Mouse (Mus musculus) small intestine, adult 2 months (tissue): ENCODE results near the gene Mier2. TPM values are rescaled to one million over a fixed set of nuclear protein-coding genes. Genes with fewer than 3 reads are reported as not detected.

ENCODE experiments used
- H3K27ac ChIP-seq: fragments of 200-500 bp; 2 replicates; pipeline ENCODE4 v1.5.1; 2012; ENCODE audit warnings: low read depth, low read length, control low read depth, inconsistent platforms; ENCODE audit not compliant: insufficient read depth
- H3K27me3 ChIP-seq: fragments of 200-500 bp; 2 replicates; pipeline ENCODE4 v1.6.1; 2012; ENCODE audit warnings: mild to moderate bottlenecking, moderate library complexity, low read length, inconsistent platforms; ENCODE audit not compliant: control insufficient read depth, insufficient read depth
- H3K36me3 ChIP-seq: fragments of 200-500 bp; 2 replicates; pipeline ENCODE4 v1.6.1; 2012; ENCODE audit warnings: mild to moderate bottlenecking, low read length, control low read depth, inconsistent platforms; ENCODE audit not compliant: control insufficient read depth, insufficient read depth
- H3K4me1 ChIP-seq: fragments of 200-500 bp; 2 replicates; pipeline ENCODE4 v1.6.1; 2012; ENCODE audit warnings: low read length, inconsistent platforms, mixed read lengths; ENCODE audit not compliant: control insufficient read depth, insufficient read depth, insufficient read length
- H3K4me3 ChIP-seq: fragments of 200-500 bp; 2 replicates; pipeline ENCODE4 v1.5.1; 2012; ENCODE audit warnings: low read depth, mild to moderate bottlenecking, control low read depth, inconsistent platforms, low read length, moderate library complexity
- CTCF ChIP-seq: fragments of 200-500 bp; IDR thresholded peaks from 2 replicates; pipeline ENCODE4 v1.5.1; 2012; ENCODE audit warnings: low read depth, mild to moderate bottlenecking, control low read depth, inconsistent platforms, low read length, moderate library complexity, mixed read lengths; ENCODE audit not compliant: insufficient replicate concordance, insufficient read length; ENCODE audit errors: extremely low read depth
- POLR2A ChIP-seq: fragments of 200-500 bp; IDR thresholded peaks from 2 replicates; pipeline ENCODE4 v1.6.1; 2012; ENCODE audit warnings: low read depth, mild to moderate bottlenecking, control low read depth, inconsistent platforms, low read length, moderate library complexity
- WGBS: fragments of 180-500 bp; shearing (Covaris S2); methylation state at CpG from one replicate; pipeline ENCODE4 v1.1.7; 2018; 5-methylcytosine and 5-hydroxymethylcytosine counted together
- polyA plus RNA-seq: library from polyadenylated mRNA; depleted of rRNA; stranded (reverse); fragments of >200 nt; gene quantifications from 2 replicates; pipeline ENCODE4 v1.2.3, GENCODE M21; 2012

Gene Mier2
- polyA plus RNA-seq, 1 experiment = 89.9 TPM

GRCm38 (mm10) chr10:79547148-79547675 is 7.8 kb downstream of the Mier2 start:
- Histone ChIP-seq H3K27ac (no peak overlapping the region), H3K36me3 (peaks cover 47% of the 10 kb centered on the region), H3K27me3 (no peaks in the 10 kb centered on the region), H3K4me1 (peaks cover 18% of the 10 kb centered on the region), H3K4me3 (no peak overlapping the region)
- no peak for TF ChIP-seq CTCF
- no peak for TF ChIP-seq POLR2A
- 79% methylated on average over 5 of the region's 5 CpGs for WGBS

DNA sequence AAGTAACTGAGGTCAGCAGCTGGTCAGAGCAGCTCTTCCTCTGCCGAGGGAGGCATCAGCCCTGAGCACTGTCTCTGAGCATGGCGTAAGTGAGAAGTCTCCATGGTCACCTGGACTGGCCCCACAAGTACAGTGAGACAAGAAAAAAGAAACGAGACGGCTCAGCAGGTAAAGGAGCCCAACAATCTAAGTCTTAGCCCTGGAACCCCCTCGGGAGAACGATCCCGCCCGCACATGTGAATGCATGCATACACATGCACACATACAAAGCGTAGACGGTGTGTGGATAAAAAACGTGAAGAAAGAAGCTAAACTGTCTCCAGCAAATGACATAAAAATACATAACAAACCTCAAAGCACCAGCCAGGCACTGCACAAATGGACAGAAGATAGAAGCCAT is 8.5 kb downstream of the Mier2 start:
- WGBS = 91% methylated on average over 11 of the region's 11 CpGs
- TF ChIP-seq POLR2A (no peak), CTCF (no peak)
- peaks cover 52% of the 10 kb centered on the region for H3K36me3 ChIP-seq
- H3K27ac ChIP-seq = no peak overlapping the region
- peaks cover 18% of the 10 kb centered on the region for H3K4me1 ChIP-seq
- no peaks in the 10 kb centered on the region for H3K27me3 ChIP-seq
- no peak overlapping the region for H3K4me3 ChIP-seq

- peaks cover 57% of the 10 kb centered on the region for H3K36me3 ChIP-seq
- no peak overlapping the region for H3K27ac ChIP-seq
- H3K4me1 ChIP-seq = peaks cover 18% of the 10 kb centered on the region
- 92% methylated on average over 12 of the region's 12 CpGs for WGBS
- no peaks in the 10 kb centered on the region for H3K27me3 ChIP-seq
- no peak for TF ChIP-seq CTCF
- no peak for TF ChIP-seq POLR2A
- H3K4me3 ChIP-seq = no peak overlapping the region
These were observed 9.1 kb downstream of the Mier2 start for GRCm38 (mm10) chr10:79545891-79546290.

DNA sequence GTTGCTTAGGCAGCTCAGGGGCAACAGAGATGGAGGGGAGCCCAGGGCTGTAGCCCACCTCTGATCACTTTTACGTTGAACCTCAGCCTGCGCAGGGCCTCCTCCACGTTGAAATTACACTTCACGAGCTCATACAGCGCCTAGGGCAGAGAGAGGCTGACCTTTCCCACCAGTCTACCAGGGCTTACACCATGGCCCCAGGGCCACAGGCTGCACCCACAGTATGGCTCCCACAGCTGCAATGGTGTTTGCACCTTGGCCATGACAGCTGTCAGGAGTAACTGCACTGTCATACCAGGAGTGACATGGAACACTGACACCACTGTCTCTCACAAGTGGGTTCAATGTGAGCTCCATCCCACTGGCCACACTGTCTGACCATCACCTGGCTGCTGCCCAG is 10.4 kb downstream of the Mier2 start:
- TF ChIP-seq CTCF = no peak
- no peak for TF ChIP-seq POLR2A
- WGBS = 86% methylated on average over 5 of the region's 5 CpGs
- H3K36me3 ChIP-seq = peaks cover 66% of the 10 kb centered on the region
- H3K27ac ChIP-seq = peak overlapping the region; percentile 53; the same call in 1 of the 2 replicates
- no peak overlapping the region for H3K4me3 ChIP-seq
- H3K4me1 ChIP-seq = peaks cover 18% of the 10 kb centered on the region
- H3K27me3 ChIP-seq = no peaks in the 10 kb centered on the region

- peaks cover 63% of the 10 kb centered on the region for H3K36me3 ChIP-seq
- peak overlapping the region; percentile 41 for H3K4me3 ChIP-seq
- peaks cover 18% of the 10 kb centered on the region for H3K4me1 ChIP-seq
- WGBS = 50% methylated on average over 9 of the region's 9 CpGs
- TF ChIP-seq POLR2A (no peak), CTCF (no peak)
- no peaks in the 10 kb centered on the region for H3K27me3 ChIP-seq
- H3K27ac ChIP-seq = peak overlapping the region; percentile 85
These were observed 11.0 kb downstream of the Mier2 start for GRCm38 (mm10) chr10:79543884-79544597.

DNA sequence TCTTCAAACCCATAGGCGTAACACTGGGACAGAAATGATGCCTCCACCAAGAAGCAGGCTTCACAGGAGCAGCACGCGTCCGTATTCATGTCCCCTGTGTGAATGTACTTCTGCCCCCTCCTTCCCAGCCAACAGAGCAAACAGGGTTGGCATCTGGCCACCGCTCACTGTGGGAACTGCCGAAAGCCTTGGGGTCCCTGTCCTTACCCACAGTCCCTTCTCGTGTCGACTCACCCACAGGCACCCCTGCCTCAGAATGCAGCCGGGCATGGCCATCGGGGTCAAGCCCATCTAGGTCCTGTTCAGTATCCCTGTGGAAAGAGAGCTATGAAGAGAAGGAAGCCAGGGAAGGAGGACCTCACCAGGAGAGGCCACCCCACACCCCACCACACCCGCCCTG is 12.8 kb downstream of the Mier2 start:
- H3K27me3 ChIP-seq = no peaks in the 10 kb centered on the region
- H3K4me1 ChIP-seq = peaks cover 18% of the 10 kb centered on the region
- no peak overlapping the region for H3K4me3 ChIP-seq
- WGBS = 94% methylated on average over 11 of the region's 11 CpGs
- H3K36me3 ChIP-seq = peaks cover 46% of the 10 kb centered on the region
- H3K27ac ChIP-seq = no peak overlapping the region
- no peak for TF ChIP-seq POLR2A
- TF ChIP-seq CTCF = no peak

- Histone ChIP-seq H3K4me3 (no peak overlapping the region), H3K27ac (no peak overlapping the region), H3K27me3 (no peaks in the 10 kb centered on the region), H3K4me1 (peaks cover 18% of the 10 kb centered on the region), H3K36me3 (peaks cover 40% of the 10 kb centered on the region)
- no peak for TF ChIP-seq CTCF
- no peak for TF ChIP-seq POLR2A
- 92% methylated on average over 15 of the region's 15 CpGs for WGBS
These were observed 13.5 kb downstream of the Mier2 start for GRCm38 (mm10) chr10:79541522-79541921.

DNA sequence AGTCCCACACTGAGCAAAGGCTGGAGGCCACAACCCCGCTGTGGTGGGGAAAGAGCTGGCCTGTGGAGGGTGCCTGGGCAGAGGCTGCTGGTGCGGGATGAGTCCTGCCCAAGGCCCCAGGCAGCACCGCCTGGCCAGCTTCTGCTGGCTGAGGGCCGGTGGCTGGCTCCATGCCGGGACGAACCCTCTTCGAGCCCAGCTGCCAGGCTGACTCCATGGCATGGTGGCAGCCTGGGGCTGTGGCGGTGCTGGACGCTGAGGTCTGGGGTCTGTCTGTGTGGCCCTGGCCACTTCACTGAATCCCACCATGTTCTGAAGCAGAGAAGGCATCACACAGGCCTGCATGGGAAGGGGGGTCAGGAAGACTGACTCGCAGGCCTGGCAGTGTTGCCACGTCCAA is 14.3 kb downstream of the Mier2 start:
- Histone ChIP-seq H3K27me3 (no peaks in the 10 kb centered on the region), H3K27ac (no peak overlapping the region), H3K4me3 (no peak overlapping the region), H3K36me3 (peaks cover 37% of the 10 kb centered on the region), H3K4me1 (peaks cover 18% of the 10 kb centered on the region)
- WGBS = 97% methylated on average over 11 of the region's 11 CpGs
- TF ChIP-seq POLR2A (no peak), CTCF (no peak)
